Mouse (Mus musculus) forebrain, embryonic 14.5 days (tissue): ENCODE results near the gene Notch3. TPM values are rescaled to one million over a fixed set of nuclear protein-coding genes. Genes with fewer than 3 reads are reported as not detected.
"Not testable (repeated sequence)": the region's sequence is repeated elsewhere in the genome, so short reads cannot be mapped to it uniquely, and the experiment has no call there.

ENCODE experiments used
- ATAC-seq: fragments of 200-750 bp; cut with Nextera tagmentation; 2 replicates; pipeline ENCODE4 v1.8.0; 2017; ENCODE audit warnings: mild to moderate bottlenecking, moderate library complexity
- DNase-seq: peaks from one replicate; pipeline ENCODE4 v3.0.0-alpha.2; 2015; ENCODE audit warnings: low spot score
- H3K27ac ChIP-seq: fragments of 300-500 bp; sonication (generic); 2 replicates; pipeline ENCODE4 v1.5.1; 2014; ENCODE audit warnings: low read depth, mild to moderate bottlenecking, control low read depth, low read length, moderate library complexity
- H3K27me3 ChIP-seq: fragments of 300-500 bp; sonication (generic); replicated peaks from 2 replicates; pipeline ENCODE4 v1.6.1; 2014; ENCODE audit warnings: low read length, control low read depth, mixed read lengths; ENCODE audit not compliant: control insufficient read depth, insufficient read depth
- H3K36me3 ChIP-seq: fragments of 300-500 bp; sonication (generic); 2 replicates; pipeline ENCODE4 v1.6.1; 2014; ENCODE audit warnings: low read length, control low read depth; ENCODE audit not compliant: control insufficient read depth, insufficient read depth
- H3K4me1 ChIP-seq: fragments of 300-500 bp; sonication (generic); 2 replicates; pipeline ENCODE4 v1.6.1; 2014; ENCODE audit warnings: antibody characterized with exemption, low read length, control low read depth; ENCODE audit not compliant: control insufficient read depth, insufficient read depth
- H3K4me2 ChIP-seq: fragments of 300-500 bp; sonication (generic); 2 replicates; pipeline ENCODE4 v1.6.1; 2014; ENCODE audit warnings: mild to moderate bottlenecking, control low read depth, low read length
- H3K4me3 ChIP-seq: fragments of 300-500 bp; sonication (generic); 2 replicates; pipeline ENCODE4 v1.5.1; 2014; ENCODE audit warnings: low read depth, low read length, control low read depth
- H3K9ac ChIP-seq: fragments of 300-500 bp; sonication (generic); 2 replicates; pipeline ENCODE4 v1.6.1; 2014; ENCODE audit warnings: mild to moderate bottlenecking, low read length, control low read depth, moderate library complexity
- H3K9me3 ChIP-seq: fragments of 300-500 bp; sonication (generic); replicated peaks from 2 replicates; pipeline ENCODE4 v1.6.1; 2016; ENCODE audit warnings: low read length, control low read depth, mixed read lengths; ENCODE audit not compliant: control insufficient read depth
- WGBS: fragments of 180-500 bp; shearing (Covaris S2); extraction: QIAGEN DNeasy Blood & Tissue Kit; methylation state at CpG from one replicate; pipeline ENCODE4 v1.1.7; 2014; 5-methylcytosine and 5-hydroxymethylcytosine counted together
- polyA plus RNA-seq: library from polyadenylated mRNA; unstranded; fragments of >200 nt; fragmentation: Nextera tagmentation; extraction: Ambion mirVana; gene quantifications from 2 replicates; pipeline ENCODE4 v1.2.1, GENCODE M21; 2014

Notch3 gene
- polyA plus RNA-seq: 5.6 and 6.0 TPM in 2 replicates

DNA sequence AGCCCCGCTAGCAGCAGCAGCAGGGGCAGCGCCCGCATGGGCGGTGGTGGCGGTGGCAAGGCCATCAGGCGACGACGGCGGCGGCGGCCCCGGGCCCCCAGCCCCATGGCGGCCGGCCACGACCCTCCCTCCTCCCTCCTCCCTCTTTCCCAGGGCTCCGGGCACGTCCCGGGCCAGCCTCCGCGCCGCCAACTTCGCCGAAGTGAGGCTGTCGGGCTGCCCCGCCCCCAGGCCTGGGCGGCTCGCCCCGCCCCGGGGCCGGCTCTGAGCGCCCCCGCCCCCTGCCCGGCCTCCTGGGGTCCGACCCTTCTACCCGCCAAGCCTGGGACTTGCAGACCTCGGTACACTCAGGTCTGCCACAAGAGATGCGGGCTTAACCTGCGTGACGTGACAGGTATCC lies at the start of gene Notch3:
Gene Notch3, minus strand, starts transcription at position 166 of the 400 bp plus-strand sequence.
- peak; percentile 56 for ATAC-seq
- Histone ChIP-seq H3K9ac (peak within 1 kb of the TSS; percentile 70), H3K36me3 (no peaks in the 10 kb centered on the region), H3K4me3 (peak within 1 kb of the TSS; percentile 43), H3K4me2 (peak within 1 kb of the TSS; percentile 82), H3K9me3 (no peaks in the 10 kb centered on the region), H3K27me3 (no peaks in the 10 kb centered on the region), H3K27ac (peak within 1 kb of the TSS; percentile 79), H3K4me1 (peaks cover 4% of the 10 kb centered on the region)
- DNase-seq: peak; percentile 75
- under 1% methylated on average over 16 of the region's 39 CpGs for WGBS

DNA sequence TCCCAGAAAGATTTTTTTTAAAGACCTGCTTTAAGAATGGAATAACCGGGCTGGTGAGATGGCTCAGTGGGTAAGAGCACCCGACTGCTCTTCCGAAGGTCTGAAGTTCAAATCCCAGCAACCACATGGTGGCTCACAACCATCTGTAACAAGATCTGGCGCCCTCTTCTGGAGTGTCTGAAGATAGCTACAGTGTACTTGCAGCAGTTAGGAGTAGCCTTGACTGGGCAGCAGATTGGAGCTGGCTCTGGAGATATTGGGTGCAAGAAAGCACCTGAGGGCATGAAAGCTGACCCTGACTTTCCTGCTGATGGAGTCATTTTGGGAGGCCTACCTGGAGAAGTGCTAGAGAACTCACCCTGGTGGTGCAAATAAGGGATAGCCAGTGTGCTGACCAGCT lies 48.9 kb upstream of the Notch3 start:
- not testable (repeated sequence) for ATAC-seq, DNase-seq, H3K4me1 ChIP-seq, H3K4me2 ChIP-seq, H3K27me3 ChIP-seq, H3K4me3 ChIP-seq, H3K27ac ChIP-seq, H3K9ac ChIP-seq, H3K9me3 ChIP-seq
- peaks cover 94% of the 10 kb centered on the region for H3K36me3 ChIP-seq
- WGBS: 74% methylated on average over 4 of the region's 4 CpGs

DNA sequence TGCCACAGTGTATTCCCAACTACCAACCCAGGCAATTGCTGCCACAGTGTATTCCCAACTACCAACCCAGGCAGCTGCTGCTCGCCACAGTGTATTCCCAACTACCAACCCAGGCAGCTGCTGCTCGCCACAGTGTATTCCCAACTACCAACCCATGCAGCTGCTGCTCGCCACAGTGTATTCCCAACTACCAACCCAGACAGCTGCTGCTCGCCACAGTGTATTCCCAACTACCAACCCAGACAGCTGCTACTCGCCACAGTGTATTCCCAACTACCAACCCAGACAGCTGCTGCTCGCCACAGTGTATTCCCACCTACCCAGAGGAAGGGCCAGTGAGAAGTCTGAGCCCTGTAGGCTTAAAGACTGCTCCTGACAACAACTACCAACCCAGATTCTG lies 44.9 kb upstream of the Notch3 start:
- H3K27me3 ChIP-seq, DNase-seq, H3K27ac ChIP-seq, ATAC-seq, H3K4me2 ChIP-seq, H3K9me3 ChIP-seq, H3K9ac ChIP-seq, H3K4me1 ChIP-seq, H3K4me3 ChIP-seq: not testable (repeated sequence)
- 93% methylated on average over 6 of the region's 6 CpGs for WGBS
- H3K36me3 ChIP-seq: peaks cover 94% of the 10 kb centered on the region

DNA sequence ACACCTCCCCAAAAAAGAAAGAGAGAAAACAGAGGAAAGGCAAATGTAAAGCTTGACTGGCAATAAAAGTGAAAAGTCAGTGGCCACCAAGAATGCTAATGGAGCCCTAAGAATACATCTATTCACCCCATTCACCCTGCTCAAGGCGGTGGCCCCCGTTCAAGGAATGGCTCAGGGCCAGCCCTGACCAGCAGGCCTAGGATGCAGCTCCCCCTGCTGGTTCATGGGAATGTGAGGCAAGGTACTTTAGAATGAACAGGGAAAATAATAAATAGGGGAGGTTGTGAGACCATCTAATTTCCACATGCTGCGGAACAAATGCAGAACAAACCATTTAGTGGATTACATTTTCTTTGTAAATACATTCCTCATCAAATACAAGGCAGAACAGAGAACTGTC lies 43.1 kb upstream of the Notch3 start:
- no peaks in the 10 kb centered on the region for H3K4me1 ChIP-seq
- no peaks in the 10 kb centered on the region for H3K9me3 ChIP-seq
- peak; percentile 64 for DNase-seq
- H3K9ac ChIP-seq: no peak overlapping the region
- H3K27ac ChIP-seq: no peak overlapping the region
- no peak overlapping the region for H3K4me3 ChIP-seq
- no peak overlapping the region for H3K4me2 ChIP-seq
- ATAC-seq: peak; percentile 67
- H3K36me3 ChIP-seq: peaks cover 95% of the 10 kb centered on the region
- WGBS: 29% methylated on average over 3 of the region's 3 CpGs
- no peaks in the 10 kb centered on the region for H3K27me3 ChIP-seq

DNA sequence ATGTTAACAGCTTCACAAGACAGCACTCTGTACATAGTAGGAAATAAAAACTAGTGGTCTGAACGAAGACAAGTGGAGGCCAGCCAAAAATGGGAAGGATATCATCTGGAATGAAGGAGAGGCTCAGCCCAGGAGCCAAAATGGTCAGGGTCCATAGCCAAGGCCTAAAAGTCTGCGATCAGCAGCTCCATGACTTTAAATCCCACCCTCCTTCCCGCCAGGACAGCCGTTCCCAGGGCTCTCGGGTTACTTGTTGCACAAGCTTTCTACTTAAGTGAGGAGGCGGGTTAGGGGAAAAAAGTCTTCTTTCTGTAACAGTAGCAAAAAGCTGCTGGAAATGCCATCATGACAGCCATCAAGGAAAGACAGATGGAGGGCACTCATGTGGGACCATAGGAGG lies 42.5 kb upstream of the Notch3 start:
- 75% methylated on average over 6 of the region's 6 CpGs for WGBS
- ATAC-seq (no peak), DNase-seq (no peak)
- peaks cover 95% of the 10 kb centered on the region for H3K36me3 ChIP-seq
- no peaks in the 10 kb centered on the region for H3K9me3 ChIP-seq
- no peak overlapping the region for H3K4me2 ChIP-seq
- no peaks in the 10 kb centered on the region for H3K27me3 ChIP-seq
- H3K4me1 ChIP-seq: no peaks in the 10 kb centered on the region
- no peak overlapping the region for H3K9ac ChIP-seq
- no peak overlapping the region for H3K27ac ChIP-seq
- no peak overlapping the region for H3K4me3 ChIP-seq

DNA sequence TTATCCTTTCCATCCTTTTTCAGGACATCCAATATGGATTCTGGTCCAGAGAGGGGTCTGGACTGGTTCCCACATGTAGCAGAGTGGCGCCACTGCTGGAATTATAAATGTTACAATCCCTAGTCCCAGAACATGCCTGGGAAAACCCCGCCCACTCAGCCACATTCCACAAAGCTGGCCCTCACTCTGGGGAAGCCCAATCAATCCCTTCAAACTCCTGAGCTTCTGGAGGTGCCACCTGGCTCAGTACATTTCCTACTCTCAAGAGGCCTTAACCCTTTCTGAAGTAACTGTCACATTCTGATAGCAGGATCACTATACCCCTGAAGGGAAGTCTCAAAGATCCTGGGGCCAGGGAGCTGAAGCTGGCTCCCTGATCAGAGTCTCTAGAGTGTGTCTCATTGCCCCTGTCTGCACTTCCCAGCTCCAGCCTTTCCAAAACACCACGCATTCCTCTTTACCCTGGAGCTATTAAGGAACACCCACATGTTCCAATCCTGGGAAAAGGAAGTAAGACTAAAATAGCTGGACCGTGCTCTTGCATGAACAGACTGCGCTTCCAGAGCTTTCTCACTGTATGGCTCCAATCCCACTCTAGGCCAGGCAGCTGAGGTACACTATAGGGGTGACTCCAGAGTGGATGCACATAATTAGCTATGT lies 41.1 kb upstream of the Notch3 start:
- no peak overlapping the region for H3K4me3 ChIP-seq
- no peak for DNase-seq
- no peak overlapping the region for H3K27ac ChIP-seq
- 76% methylated on average over 5 of the region's 5 CpGs for WGBS
- ATAC-seq: no peak
- no peak overlapping the region for H3K4me2 ChIP-seq
- peaks cover 95% of the 10 kb centered on the region for H3K36me3 ChIP-seq
- H3K4me1 ChIP-seq: no peaks in the 10 kb centered on the region
- H3K9me3 ChIP-seq: no peaks in the 10 kb centered on the region
- H3K9ac ChIP-seq: no peak overlapping the region
- H3K27me3 ChIP-seq: no peaks in the 10 kb centered on the region

DNA sequence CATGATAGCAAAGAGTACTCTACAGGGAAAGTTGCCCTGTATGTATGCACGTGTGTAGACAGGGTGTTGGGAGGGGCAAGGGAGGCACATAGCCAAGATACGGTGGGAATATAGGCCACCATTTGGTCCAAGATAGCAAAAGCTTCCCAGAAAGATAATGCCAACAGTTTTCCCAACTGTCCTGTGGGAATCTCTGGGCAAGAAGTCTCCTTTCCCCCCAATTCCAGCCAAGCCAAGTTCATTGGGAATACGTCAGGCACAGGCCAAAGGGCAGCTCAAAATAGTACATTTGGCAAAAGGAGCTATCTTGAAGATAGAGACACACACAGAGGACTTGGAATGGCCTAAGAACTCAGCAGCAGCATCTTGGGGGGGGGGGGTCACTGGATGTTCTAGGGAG lies 38.7 kb upstream of the Notch3 start:
- DNase-seq (no peak), ATAC-seq (no peak)
- WGBS: 89% methylated on average over 3 of the region's 3 CpGs
- no peaks in the 10 kb centered on the region for H3K27me3 ChIP-seq
- H3K4me3 ChIP-seq: no peak overlapping the region
- H3K36me3 ChIP-seq: peaks cover 96% of the 10 kb centered on the region
- H3K9me3 ChIP-seq: no peaks in the 10 kb centered on the region
- H3K4me1 ChIP-seq: no peaks in the 10 kb centered on the region
- no peak overlapping the region for H3K4me2 ChIP-seq
- no peak overlapping the region for H3K9ac ChIP-seq
- no peak overlapping the region for H3K27ac ChIP-seq

DNA sequence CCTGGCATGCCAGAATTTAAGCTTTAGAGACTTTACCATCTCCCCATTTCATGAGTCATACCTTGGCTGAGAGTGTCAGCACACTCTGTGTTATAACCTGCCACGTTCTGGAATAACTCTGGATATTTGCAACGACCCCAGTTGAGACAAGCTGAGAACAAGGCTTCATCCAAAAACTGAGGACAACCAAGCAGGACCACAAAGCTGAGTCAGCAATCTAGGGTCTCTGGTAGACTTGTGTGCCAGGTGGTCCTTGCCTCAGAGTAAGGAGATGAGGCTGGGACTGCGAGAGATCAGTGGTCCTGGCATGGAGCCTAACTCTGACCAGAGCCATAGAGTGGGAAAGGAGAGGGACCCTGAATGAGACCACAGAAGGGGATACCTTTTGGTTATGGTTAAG lies 36.3 kb upstream of the Notch3 start:
- no peak overlapping the region for H3K4me2 ChIP-seq
- no peak overlapping the region for H3K4me3 ChIP-seq
- H3K4me1 ChIP-seq: no peaks in the 10 kb centered on the region
- ATAC-seq (no peak), DNase-seq (no peak)
- no peaks in the 10 kb centered on the region for H3K9me3 ChIP-seq
- H3K27ac ChIP-seq: no peak overlapping the region
- H3K36me3 ChIP-seq: peaks cover 100% of the 10 kb centered on the region
- H3K9ac ChIP-seq: no peak overlapping the region
- WGBS: 92% methylated on average over 3 of the region's 3 CpGs
- no peaks in the 10 kb centered on the region for H3K27me3 ChIP-seq

DNA sequence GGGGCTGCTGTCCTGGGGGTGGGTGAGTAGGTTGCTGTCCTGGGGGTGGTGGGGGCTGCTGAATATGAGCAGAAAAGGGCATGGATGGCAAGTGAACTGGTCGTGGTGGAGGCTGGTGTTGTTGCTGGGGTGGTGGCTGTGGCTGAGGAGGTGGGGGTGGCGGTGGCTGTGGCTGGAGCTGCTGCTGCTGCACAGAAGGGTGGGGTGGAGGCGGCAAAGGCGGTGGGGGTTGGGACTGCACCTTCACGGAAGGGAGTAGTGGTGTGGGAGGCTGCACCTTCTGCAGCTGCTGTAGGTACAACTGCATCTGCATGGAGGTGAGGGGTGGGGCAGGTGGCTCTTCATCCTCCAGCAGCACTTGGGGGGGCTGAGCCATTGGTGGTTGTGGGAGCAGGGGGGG lies 34.4 kb upstream of the Notch3 start:
- no peaks in the 10 kb centered on the region for H3K27me3 ChIP-seq
- no peaks in the 10 kb centered on the region for H3K4me1 ChIP-seq
- no peak overlapping the region for H3K4me2 ChIP-seq
- peaks cover 100% of the 10 kb centered on the region for H3K36me3 ChIP-seq
- no peak overlapping the region for H3K9ac ChIP-seq
- DNase-seq (no peak), ATAC-seq (no peak)
- H3K9me3 ChIP-seq: no peaks in the 10 kb centered on the region
- H3K4me3 ChIP-seq: no peak overlapping the region
- WGBS: 86% methylated on average over 5 of the region's 5 CpGs
- H3K27ac ChIP-seq: no peak overlapping the region
